Mouse (Mus musculus) liver, embryonic 14.5 days (tissue): Measurements from ENCODE around the gene Dock6.

Source experiments
- CTCF ChIP-seq: IDR thresholded peaks from 2 replicates; pipeline ENCODE4 v1.5.1; 2016; ENCODE audit warnings: antibody characterized with exemption, low read depth, control low read depth
- EP300 ChIP-seq: IDR thresholded peaks from 2 replicates; pipeline ENCODE4 v1.6.1; 2016; ENCODE audit warnings: antibody characterized with exemption, low read depth

- TF ChIP-seq CTCF (no peak), EP300 (no peak)
These were observed 13.4 kb upstream of the Dock6 start for GRCm38 (mm10) chr9:21865673-21866398.
